Mouse (Mus musculus) embryonic stem cell, embryonic (primary cell): Measurements from ENCODE around the gene Kmt5c.

Experiments used
- CTCF ChIA-PET, 4 experiments: fragments of 300-600 bp in 2 of 4; fragments of 350-600 bp in 2 of 4; sonication (Branson Sonifier 250); formaldehyde crosslinking; loops; one replicate each; lab custom pipeline; 2022; ENCODE audit warnings: inconsistent platforms in 2 of 4; lab: Charles Lee
- POLR2A ChIA-PET, 4 experiments: fragments of 300-600 bp in 2 of 4; fragments of 350-600 bp in 2 of 4; sonication (Branson Sonifier 250); formaldehyde crosslinking; loops; one replicate each; lab custom pipeline; 2022; ENCODE audit warnings: antibody characterized with exemption in 4 of 4, inconsistent platforms in 1 of 4; lab: Charles Lee

Gene Kmt5c

DNA sequence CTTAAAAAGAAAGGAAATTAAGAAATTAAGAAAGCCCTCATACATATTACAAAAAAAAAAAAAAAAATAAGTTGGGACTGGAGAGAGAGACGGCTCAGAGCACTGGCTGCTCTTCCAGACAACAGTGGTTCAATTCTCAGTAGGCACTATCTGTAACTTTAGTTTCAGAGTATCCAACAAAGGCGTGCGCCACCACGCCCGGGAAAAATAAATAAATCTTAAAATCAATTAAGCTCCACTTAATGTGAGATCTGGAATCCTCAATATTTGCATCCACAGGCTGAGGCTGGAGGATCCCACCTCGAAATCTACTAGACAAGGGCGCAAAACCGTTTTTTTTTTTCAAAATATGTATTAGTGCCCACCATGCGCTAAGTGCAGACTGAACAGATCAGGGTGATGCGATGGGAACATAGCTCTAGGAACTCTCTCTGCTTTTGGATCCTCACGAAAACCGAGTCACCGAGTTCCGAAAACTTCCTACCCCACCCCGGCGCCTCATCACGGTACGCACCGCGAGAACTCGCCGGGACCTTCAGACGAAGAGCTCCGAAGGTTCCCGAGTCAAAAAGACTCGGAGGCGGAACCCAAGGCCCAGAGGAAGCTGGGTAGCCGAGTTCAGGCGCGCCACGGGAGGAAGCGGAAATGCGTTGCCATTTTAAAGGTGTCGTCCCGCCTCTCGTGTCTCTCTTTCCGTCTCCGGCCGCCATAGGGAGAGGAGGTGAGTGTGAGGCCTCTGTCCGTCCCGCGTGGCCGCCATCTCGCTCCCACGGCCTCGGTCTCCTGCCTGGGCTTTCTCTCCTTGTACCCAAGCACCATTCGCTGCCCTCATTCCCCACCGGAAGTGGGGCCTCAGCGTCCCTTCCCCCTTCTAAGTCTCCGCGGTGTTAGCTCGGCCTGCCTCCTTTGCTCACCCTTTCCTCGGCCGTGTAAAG lies 52.6 kb downstream of the Kmt5c start, which contains the start of gene Rpl28:
Gene Rpl28 (plus strand): TSS at position 597 of the 935 bp plus-strand sequence.
- ChIA-PET CTCF (interaction anchor here (0.5 to 1.3 kb wide), 21 partner anchors 14 to 1531 kb away, joined by 3 to 8 read pairs (median 3); partner anchors contain the start of genes Cnot3 (in 1 of the 4), Cox6b2 (in 1 of the 4) and Kmt5c (in 1 of the 4)), POLR2A (interaction anchor here (0.5 to 25.1 kb wide), 265 partner anchors 9 to 1570 kb away, joined by 3 to 989 read pairs (median 5); partner anchors contain the start of genes Cox6b2 (in 4 of the 4), Fam71e2 (in 4 of the 4), Tmem190 (in 4 of the 4) and Ube2s (in 4 of the 4))

DNA sequence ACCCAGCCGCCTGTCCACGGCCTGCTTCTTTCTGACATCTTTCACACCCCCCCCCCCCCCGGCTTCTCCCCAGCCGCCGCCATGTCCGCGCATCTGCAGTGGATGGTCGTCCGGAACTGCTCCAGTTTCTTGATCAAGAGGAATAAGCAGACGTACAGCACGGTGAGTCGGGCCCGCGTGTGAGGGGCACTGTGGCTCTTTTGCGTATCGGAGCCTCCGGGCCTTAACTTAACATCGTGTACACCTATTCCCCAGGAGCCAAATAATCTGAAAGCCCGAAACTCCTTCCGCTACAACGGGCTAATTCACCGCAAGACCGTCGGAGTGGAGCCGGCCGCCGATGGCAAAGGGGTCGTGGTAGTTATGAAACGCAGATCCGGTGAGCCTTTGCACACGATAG lies 53.3 kb downstream of the Kmt5c start:
- CTCF ChIA-PET = interaction anchor here in 3 of 4 experiments (0.5 to 1.3 kb wide), 17 partner anchors 13 to 1532 kb away, joined by 3 to 8 read pairs (median 3); partner anchors contain the start of genes Cnot3 (in 1 of the 3), Cox6b2 (in 1 of the 3) and Kmt5c (in 1 of the 3)

DNA sequence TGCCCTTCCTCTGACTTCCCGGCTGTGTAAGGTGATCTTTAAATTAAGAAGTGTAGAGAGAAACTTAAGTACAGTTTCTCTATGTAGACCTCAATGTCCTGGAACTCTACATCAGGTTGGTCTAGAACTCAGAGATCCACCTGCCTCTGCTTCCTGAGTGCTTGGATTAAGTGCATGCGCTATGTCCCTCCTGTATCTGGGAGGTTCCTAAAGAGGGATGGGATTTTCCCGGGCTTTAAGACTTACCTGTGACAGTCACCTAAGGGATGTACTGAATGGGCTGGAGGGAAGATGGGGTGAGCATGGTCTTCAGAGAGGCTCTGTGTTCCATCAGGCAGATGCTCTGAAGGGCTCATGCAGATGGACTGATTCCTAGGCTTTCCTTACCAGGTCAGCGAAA lies 53.8 kb downstream of the Kmt5c start:
- CTCF ChIA-PET = interaction anchor here in 2 of 4 experiments (0.6 to 1.4 kb wide), 6 partner anchors 13 to 284 kb away, joined by 3 to 5 read pairs (median 4); partner anchors contain the start of gene Cox6b2 (in 1 of the 2)

More for the DNA sequence above, 53.3 kb downstream of the Kmt5c start:
- POLR2A ChIA-PET = interaction anchor here (0.5 to 25.1 kb wide), 238 partner anchors 10 to 1569 kb away, joined by 3 to 989 read pairs (median 5); partner anchors contain the start of genes Cox6b2 (in 4 of the 4), Fam71e2 (in 4 of the 4), Tmem190 (in 4 of the 4) and Ube2s (in 4 of the 4)

DNA sequence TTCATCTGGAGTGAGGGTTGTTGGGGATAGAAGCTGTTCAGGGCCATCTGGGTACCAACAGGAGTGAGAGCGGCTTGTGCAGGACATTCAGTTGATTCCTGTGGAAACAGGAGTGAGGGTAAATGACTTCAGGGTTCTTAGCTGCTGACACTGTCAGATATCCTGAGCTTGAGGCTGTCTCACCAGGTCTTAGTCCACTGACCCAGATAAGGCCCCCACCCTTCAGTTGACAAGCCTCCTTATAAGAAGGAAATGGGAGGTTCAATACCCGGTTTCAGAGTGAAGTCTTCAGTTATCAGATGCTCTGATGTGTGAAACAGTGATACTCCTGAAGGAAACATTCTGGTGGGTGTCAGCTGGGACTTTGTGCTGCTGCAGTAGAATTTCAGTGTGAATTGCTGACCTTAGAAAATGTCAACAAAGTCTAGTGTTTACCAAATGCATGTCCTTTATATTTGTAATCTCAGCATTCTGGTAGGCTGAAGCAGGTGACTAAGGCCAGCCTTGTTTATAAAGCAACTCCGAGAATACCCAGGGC lies 54.8 kb downstream of the Kmt5c start:
- CTCF ChIA-PET = interaction anchor here in 2 of 4 experiments (0.5 to 2.0 kb wide), 5 partner anchors 12 to 72 kb away, joined by 3 to 10 read pairs (median 4); partner anchors contain the start of genes Cox6b2 (in 1 of the 2) and Kmt5c (in 1 of the 2)
- POLR2A ChIA-PET = interaction anchor here (0.6 to 25.1 kb wide), 61 partner anchors 10 to 316 kb away, joined by 3 to 989 read pairs (median 4); partner anchors contain the start of genes Cox6b2 (in 4 of the 4), Kmt5c (in 3 of the 4), Ube2s (in 3 of the 4) and Hspbp1 (in 2 of the 4)

More for the DNA sequence above, 53.8 kb downstream of the Kmt5c start:
- POLR2A ChIA-PET = interaction anchor here (0.5 to 25.1 kb wide), 79 partner anchors 10 to 322 kb away, joined by 3 to 989 read pairs (median 9); partner anchors contain the start of genes Cox6b2 (in 4 of the 4), Kmt5c (in 3 of the 4), Ube2s (in 3 of the 4) and Hspbp1 (in 2 of the 4)

DNA sequence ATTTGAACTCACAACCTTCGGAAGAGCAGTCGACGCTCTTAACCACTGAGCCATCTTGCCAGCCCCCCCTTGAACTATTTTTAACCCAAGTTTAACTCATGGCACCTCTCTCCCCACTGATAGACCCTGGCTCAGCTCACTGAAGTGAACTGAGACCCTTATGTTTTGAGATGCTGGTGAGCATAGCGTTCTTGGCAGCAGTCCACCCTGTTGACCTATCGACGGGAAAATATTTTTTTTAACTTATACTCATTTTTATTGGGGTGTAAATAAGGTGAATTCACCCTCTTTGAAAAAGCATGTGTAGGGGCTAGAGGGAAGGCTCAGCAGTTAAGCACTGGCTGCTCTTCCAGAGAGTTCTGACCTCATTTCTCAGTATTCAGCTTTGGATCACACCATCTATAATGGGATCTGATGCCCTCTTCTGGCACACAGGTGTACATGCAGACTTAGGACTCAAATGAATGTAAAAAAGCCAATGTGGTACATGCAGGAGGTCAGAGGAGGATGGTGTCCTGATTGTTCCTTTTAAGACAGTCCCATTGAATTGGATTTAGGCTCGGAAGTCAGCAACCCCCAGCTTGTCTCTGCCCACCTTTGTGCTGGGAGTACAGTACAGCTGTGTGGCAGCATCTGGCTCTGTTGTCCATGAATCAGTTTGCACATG lies 56.0 kb downstream of the Kmt5c start:
- CTCF ChIA-PET = interaction anchor here (0.6 to 2.0 kb wide), 15 partner anchors 11 to 230 kb away, joined by 3 to 10 read pairs (median 3); partner anchors contain the start of gene Kmt5c (in 1 of the 4)
- POLR2A ChIA-PET = interaction anchor here (0.5 to 25.1 kb wide), 82 partner anchors 8 to 1151 kb away, joined by 3 to 989 read pairs (median 5); partner anchors contain the start of genes Ube2s (in 4 of the 4), Cox6b2 (in 3 of the 4), Hspbp1 (in 3 of the 4) and Il11 (in 2 of the 4)
